Mouse (Mus musculus) splenic B cell, adult 2 months (primary cell): ENCODE results near the gene Prkch.
"Not testable (repeated sequence)": the region's sequence is repeated elsewhere in the genome, so short reads cannot be mapped to it uniquely, and the experiment has no call there.

Experiments used
- DNase-seq: peaks from one replicate; pipeline ENCODE4 v3.0.0-alpha.2; 2011; ENCODE audit warnings: low read depth, low spot score
- H3K27me3 ChIP-seq: 2 replicates; pipeline ENCODE4 v1.6.1; 2012; ENCODE audit warnings: mild to moderate bottlenecking, low read length, moderate library complexity, mixed read lengths; ENCODE audit not compliant: control insufficient read depth, poor library complexity, insufficient read depth, severe bottlenecking
- H3K36me3 ChIP-seq: 2 replicates; pipeline ENCODE4 v1.6.1; 2012; ENCODE audit warnings: mild to moderate bottlenecking, low read length, moderate library complexity, mixed read lengths; ENCODE audit not compliant: control insufficient read depth, poor library complexity, insufficient read depth, severe bottlenecking

The Prkch gene

DNA sequence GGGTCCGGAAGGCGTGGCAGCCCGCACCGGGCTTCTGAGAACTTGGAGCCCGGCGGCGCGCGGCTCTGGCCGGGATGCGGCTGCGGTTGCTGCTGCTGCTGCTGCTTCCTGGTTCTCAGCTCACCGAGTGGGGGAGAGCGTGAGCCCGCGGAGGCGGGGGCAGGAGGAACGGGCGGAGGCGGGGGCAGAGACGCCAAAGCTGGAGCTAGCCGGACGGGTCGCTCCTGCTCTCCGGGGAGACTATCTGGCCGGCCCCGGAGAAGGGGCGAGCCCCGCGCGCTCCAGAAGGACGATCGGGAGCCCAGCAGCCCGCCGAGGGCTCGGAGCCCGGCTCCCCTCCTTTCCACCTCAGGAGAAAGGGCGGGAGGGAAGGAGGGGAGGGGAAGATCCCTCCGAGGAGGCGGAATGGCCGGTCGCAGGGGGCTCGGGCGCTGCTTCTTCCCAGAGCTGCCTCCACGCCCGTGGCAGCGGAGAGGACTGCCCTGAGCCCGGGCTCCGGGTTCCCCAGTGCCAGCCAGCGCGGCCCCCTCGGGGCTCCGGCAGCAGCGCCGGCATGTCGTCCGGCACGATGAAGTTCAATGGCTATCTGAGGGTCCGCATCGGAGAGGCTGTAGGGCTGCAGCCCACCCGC, at the start of gene Prkch:
Gene Prkch (plus strand): TSS at position 187 of the 631 bp plus-strand sequence.
- peak; percentile 60 for DNase-seq
- Histone ChIP-seq H3K27me3 (peaks cover 6% of the 10 kb centered on the region; the same call in 1 of the 2 replicates), H3K36me3 (no peaks in the 10 kb centered on the region)

GRCm38 (mm10) chr12:73537499-73538138, 47.0 kb upstream of the Prkch start:
- no peak for DNase-seq
- no peaks in the 10 kb centered on the region for H3K36me3 ChIP-seq

DNA sequence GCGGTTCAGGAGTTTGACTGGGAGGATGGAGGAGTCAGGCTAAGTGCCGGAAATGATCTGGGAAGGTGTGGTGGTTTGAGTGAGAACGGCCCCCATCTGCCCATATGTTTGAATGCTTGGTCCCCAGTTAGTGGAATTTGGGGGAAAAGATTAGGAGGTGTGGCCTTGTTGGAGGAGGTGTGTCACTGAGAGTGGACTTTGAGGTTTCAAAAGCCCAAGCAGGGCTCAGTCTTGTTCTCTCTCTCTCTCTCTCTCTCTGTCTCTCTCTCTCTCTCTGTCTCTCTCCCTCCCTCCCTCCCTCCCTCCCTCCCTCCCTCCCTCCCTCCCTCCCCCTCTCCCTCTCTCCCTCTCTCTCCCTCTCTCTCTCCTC, 46.5 kb upstream of the Prkch start:
- not testable (repeated sequence) for H3K27me3 ChIP-seq, DNase-seq, H3K36me3 ChIP-seq

More at GRCm38 (mm10) chr12:73537499-73538138, 47.0 kb upstream of the Prkch start:
- H3K27me3 ChIP-seq, result no peaks in the 10 kb centered on the region

- Histone ChIP-seq H3K36me3 (no peaks in the 10 kb centered on the region), H3K27me3 (no peaks in the 10 kb centered on the region)
- no peak for DNase-seq
Measured at GRCm38 (mm10) chr12:73539151-73539550, 45.4 kb upstream of the Prkch start.

- Histone ChIP-seq H3K36me3 (no peaks in the 10 kb centered on the region), H3K27me3 (no peaks in the 10 kb centered on the region)
- no peak for DNase-seq
Measured at GRCm38 (mm10) chr12:73540402-73540801, 44.2 kb upstream of the Prkch start.

DNA sequence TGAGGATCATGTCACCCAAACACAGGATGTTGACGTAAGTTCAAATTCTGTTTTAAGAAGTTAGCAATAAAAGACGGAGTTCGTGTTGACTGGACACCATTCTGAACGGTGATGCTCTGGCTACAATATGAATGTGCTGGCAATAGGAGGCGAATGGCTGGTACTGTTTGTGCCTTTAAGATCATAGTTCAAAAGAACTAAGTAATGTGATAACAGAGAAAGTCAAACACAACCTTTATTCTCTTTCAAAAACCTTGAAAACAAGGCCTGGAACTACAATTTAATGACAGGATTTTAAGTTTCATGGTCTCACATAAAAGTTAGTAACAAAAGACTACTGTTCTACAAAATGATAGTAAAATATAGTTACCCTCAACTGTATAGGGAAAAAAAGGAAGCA, 41.4 kb upstream of the Prkch start:
- H3K36me3 ChIP-seq, result no peaks in the 10 kb centered on the region
- DNase-seq, result no peak
- no peaks in the 10 kb centered on the region for H3K27me3 ChIP-seq

- Histone ChIP-seq H3K27me3 (no peaks in the 10 kb centered on the region), H3K36me3 (no peaks in the 10 kb centered on the region)
- no peak for DNase-seq
Measured at GRCm38 (mm10) chr12:73544736-73545671, 39.6 kb upstream of the Prkch start.

- DNase-seq, result no peak
- Histone ChIP-seq H3K36me3 (no peaks in the 10 kb centered on the region), H3K27me3 (no peaks in the 10 kb centered on the region)
Measured at GRCm38 (mm10) chr12:73545672-73546085, 38.9 kb upstream of the Prkch start.

GRCm38 (mm10) chr12:73546086-73546711, 38.4 kb upstream of the Prkch start, which contains the start of gene Tmem30b:
TSS of gene Tmem30b (minus strand) at chr12:73546392.
- no peak for DNase-seq
- no peaks in the 10 kb centered on the region for H3K27me3 ChIP-seq
- no peaks in the 10 kb centered on the region for H3K36me3 ChIP-seq

DNA sequence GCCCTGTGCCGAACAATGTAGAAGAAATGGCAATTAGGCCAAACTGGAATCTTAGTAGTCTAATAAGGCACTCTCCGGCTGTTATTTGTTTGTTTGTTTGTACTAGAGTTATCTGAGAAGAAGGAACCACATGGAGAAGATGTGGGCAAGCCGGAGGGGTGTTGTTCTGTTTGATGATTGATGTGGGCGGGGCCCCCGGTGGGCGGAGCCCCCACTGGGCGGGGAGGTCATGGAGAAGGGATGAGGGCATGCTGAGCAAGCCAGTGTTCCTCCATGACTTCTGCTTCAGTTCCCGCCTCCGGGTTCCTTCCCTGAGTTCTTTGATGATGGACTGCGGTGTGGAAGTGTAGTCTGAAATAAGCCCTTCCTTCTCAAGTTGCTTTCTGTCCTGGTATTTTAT, 37.0 kb upstream of the Prkch start:
- Histone ChIP-seq H3K27me3 (no peaks in the 10 kb centered on the region), H3K36me3 (no peaks in the 10 kb centered on the region)
- DNase-seq, result no peak

DNA sequence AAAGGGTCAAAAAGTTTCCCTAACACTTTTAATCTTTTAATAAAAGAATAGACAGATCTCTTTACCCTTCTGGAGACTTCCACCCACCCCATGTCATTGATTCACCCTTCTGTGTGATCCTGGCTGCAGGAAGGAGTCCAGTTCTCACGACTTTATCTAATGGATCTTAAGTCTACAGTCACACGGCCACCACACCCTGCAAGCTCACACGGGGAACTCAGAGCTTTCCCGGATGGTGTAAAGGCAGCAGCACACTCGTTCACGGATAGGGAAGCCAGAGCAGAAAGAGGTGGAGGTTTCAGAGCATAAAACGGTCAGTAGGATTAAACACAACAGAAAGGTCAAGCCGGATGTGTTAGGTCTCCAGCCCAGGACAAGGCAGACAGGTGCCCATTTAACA, 36.3 kb upstream of the Prkch start:
- DNase-seq, result no peak
- Histone ChIP-seq H3K27me3 (no peaks in the 10 kb centered on the region), H3K36me3 (no peaks in the 10 kb centered on the region)

DNA sequence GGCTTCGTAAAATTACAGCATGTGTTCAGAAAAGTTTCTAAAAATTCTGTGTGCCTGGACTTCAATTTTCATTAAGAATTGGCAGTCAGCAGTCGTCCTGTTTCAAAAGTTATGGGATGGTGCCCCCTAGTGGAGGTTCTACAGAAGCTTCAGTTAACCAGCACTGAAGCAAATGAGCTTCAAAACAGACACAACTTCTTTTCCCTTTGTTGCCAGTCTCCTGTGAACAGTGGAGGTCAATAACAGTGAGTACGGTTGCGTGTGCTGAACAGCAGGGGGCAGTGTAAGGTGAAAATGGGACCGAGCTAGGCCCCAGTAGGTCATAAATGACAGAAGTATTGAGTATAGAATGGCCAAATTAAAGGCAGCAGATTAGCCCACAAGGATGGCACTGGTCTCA, 30.4 kb upstream of the Prkch start:
- H3K36me3 ChIP-seq, result no peaks in the 10 kb centered on the region
- peak; percentile 67 for DNase-seq
- no peaks in the 10 kb centered on the region for H3K27me3 ChIP-seq

GRCm38 (mm10) chr12:73558525-73559195, 25.9 kb upstream of the Prkch start:
- DNase-seq, result no peak
- no peaks in the 10 kb centered on the region for H3K27me3 ChIP-seq
- no peaks in the 10 kb centered on the region for H3K36me3 ChIP-seq

- Histone ChIP-seq H3K36me3 (no peaks in the 10 kb centered on the region), H3K27me3 (no peaks in the 10 kb centered on the region)
- DNase-seq, result no peak
Measured at GRCm38 (mm10) chr12:73560091-73560490, 24.5 kb upstream of the Prkch start.
